Mouse (Mus musculus): ENCODE data around the gene Gm572. TPM values are rescaled to one million over a fixed set of nuclear protein-coding genes. Genes with fewer than 3 reads are reported as not detected.

Gm572 gene
- not detected in 2 replicates for polyA plus RNA-seq (2015; fragmentation: Nextera tagmentation; extraction: Ambion mirVana)

GRCm38 (mm10) chr4:148643291-148644156, at the start of gene Gm572:
Gene Gm572 (plus strand): TSS chr4:148643317.

GRCm38 (mm10) chr4:148602357-148603120, 40.6 kb upstream of the Gm572 start, which contains the start of gene Masp2:
Gene Masp2 (plus strand): TSS chr4:148602554.

GRCm38 (mm10) chr4:148626623-148627185, 16.4 kb upstream of the Gm572 start, which contains the start of gene Tardbp:
Gene Tardbp (minus strand): TSS chr4:148627019.

Other genes with a start within 250 kb of the Gm572 start
- gene Ubiad1, start 198.5 kb upstream of the Gm572 start, polyA plus RNA-seq (2015; fragmentation: Nextera tagmentation; extraction: Ambion mirVana), result 12.6 and 13.5 TPM in 2 replicates
- gene Mtor, start 194.7 kb upstream of the Gm572 start, polyA plus RNA-seq (2015; fragmentation: Nextera tagmentation; extraction: Ambion mirVana), result 15.7 and 18.0 TPM in 2 replicates
- 5.8 and 12.7 TPM in 2 replicates for gene Angptl7, start 142.9 kb upstream of the Gm572 start, polyA plus RNA-seq (2015; fragmentation: Nextera tagmentation; extraction: Ambion mirVana)
- gene Exosc10, start 84.9 kb upstream of the Gm572 start, polyA plus RNA-seq (2015; fragmentation: Nextera tagmentation; extraction: Ambion mirVana), result 38.4 and 40.7 TPM in 2 replicates
- gene Srm, start 51.8 kb upstream of the Gm572 start, polyA plus RNA-seq (2015; fragmentation: Nextera tagmentation; extraction: Ambion mirVana), result 123 and 130 TPM in 2 replicates
- gene Masp2, start 40.8 kb upstream of the Gm572 start, polyA plus RNA-seq (2015; fragmentation: Nextera tagmentation; extraction: Ambion mirVana), result 0.25 TPM in 1 of 2 replicates, not detected in the other
- gene Tardbp, start 16.3 kb upstream of the Gm572 start, polyA plus RNA-seq (2015; fragmentation: Nextera tagmentation; extraction: Ambion mirVana), result 133 and 170 TPM in 2 replicates
- gene Casz1, start 161.1 kb downstream of the Gm572 start, polyA plus RNA-seq (2015; fragmentation: Nextera tagmentation; extraction: Ambion mirVana), result 10.6 and 12.3 TPM in 2 replicates